Mouse (Mus musculus): ENCODE results near the gene Fyn.

DNA sequence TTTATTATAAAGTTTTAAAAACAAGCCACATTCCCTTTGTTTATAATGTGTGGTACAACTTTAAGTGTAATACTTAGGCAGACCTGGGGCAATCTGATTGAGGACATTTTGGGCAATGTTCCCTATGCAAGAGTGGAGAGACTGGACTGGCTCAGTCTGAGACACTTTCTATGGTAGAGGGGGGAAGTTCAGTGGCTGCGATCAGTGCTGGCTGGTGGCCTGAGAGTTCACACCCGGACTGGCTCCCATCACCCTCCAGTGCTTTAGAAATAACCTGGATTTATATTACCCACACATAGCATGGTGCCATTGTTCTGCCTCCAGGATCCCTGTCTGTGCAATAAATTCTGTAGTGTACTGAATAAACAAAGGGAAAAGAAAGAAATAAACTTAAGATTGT, 243.5 kb downstream of the Fyn start:
- TF ChIP-seq EP300 (IDR thresholded peaks at IDR 0.05; ENCODE audit: low read depth) (no peak), CTCF (IDR thresholded peaks at IDR 0.05; ENCODE audit: low read depth) (no peak)
